Mouse (Mus musculus): ENCODE data around the gene Eif4a1. TPM values are rescaled to one million over a fixed set of nuclear protein-coding genes. Genes with fewer than 3 reads are reported as not detected.

Eif4a1 gene
- polyA plus RNA-seq, 1 experiment from 2014 or later = 563 TPM

DNA sequence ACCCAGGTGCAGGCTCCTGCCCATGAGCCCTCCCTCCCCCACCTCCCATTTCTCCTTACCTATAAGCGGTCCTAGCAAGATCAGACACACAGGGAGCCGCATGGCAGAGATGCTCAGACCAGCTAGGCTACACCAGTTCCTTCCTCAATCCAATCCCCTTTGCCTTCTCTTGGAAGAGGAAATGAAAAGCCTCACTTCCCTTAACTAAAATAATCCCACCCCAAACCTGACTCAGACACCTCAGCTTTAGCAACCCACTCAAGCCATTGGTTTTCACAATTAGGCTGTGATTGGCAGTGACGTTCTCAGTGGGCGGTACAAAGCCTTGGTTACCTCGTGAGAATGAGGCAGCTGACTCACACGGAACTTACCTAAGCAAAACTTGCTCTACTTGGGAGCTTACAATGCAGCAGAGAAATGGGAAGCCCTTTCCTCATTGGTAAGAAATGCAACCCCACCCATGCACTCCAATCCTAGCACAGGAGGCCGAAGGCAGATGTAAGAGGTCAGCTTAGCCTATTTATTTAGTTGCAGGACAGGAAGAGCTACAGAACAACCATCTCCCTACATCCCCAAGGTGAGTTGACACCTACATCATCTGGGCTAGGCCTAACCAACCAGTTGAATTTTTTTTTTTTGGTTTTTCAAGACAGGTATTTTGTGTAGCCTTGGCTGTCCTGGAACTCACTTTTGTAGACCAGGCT is 6.1 kb downstream of the Eif4a1 start, which contains the start of gene Cd68:
Gene Cd68 (minus strand): TSS at position 193 of the 704 bp plus-strand sequence.
- H3K27ac ChIP-seq (ENCODE audit: low read length) = no peak within 1 kb of the TSS
- H3K9me3 ChIP-seq (ENCODE audit: control insufficient read depth, low read length) = no peaks in the 10 kb centered on the region
- no peak within 1 kb of the TSS for H3K4me2 ChIP-seq (ENCODE audit: low read length)
- ATAC-seq = no peak
- no peak within 1 kb of the TSS for H3K9ac ChIP-seq (replicated peaks; ENCODE audit: low read depth, low read length)
- peaks cover 29% of the 10 kb centered on the region for H3K36me3 ChIP-seq (ENCODE audit: control insufficient read depth, insufficient read depth)
- peaks cover 32% of the 10 kb centered on the region for H3K4me1 ChIP-seq (replicated peaks; ENCODE audit: control insufficient read depth, insufficient read depth, low read length)
- WGBS = 28% methylated on average over 7 of the region's 7 CpGs
- no peak within 1 kb of the TSS for H3K4me3 ChIP-seq (replicated peaks; ENCODE audit: low read length)
- H3K27me3 ChIP-seq (replicated peaks; ENCODE audit: control insufficient read depth, insufficient read depth, low read length) = no peaks in the 10 kb centered on the region

DNA sequence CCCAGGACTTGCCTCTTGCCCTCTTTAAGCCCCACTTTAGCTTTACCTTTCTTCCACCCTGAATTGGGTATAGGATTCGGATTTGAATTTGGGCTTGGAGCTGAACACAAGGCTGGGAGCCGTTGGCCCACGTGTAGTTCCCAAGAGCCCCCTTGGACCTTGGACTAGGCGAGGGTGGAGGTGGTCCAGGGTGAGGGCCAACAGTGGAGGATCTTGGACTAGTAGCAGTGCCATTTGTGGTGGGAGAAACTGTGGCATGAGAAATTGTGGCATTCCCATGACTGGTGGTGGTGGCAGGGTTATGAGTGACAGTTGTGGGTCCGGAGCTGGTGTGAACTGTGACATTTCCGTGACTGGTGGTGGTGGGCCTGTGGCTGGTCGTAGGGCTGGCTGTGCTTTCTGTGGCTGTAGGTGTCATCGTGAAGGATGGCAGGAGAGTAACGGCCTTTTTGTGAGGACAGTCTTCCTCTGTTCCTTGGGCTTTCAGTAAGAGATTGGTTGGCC is 6.7 kb downstream of the Eif4a1 start:
- Histone ChIP-seq H3K4me2 (ENCODE audit: low read length) (no peak overlapping the region), H3K27me3 (replicated peaks; ENCODE audit: control insufficient read depth, insufficient read depth, low read length) (no peaks in the 10 kb centered on the region), H3K9ac (replicated peaks; ENCODE audit: low read depth, low read length) (no peak overlapping the region), H3K9me3 (ENCODE audit: control insufficient read depth, low read length) (no peaks in the 10 kb centered on the region), H3K36me3 (ENCODE audit: control insufficient read depth, insufficient read depth) (peaks cover 29% of the 10 kb centered on the region), H3K4me3 (replicated peaks; ENCODE audit: low read length) (no peak overlapping the region), H3K4me1 (replicated peaks; ENCODE audit: control insufficient read depth, insufficient read depth, low read length) (peaks cover 32% of the 10 kb centered on the region), H3K27ac (ENCODE audit: low read length) (no peak overlapping the region)
- no peak for ATAC-seq
- whole genome bisulfite sequencing = 71% methylated on average over 9 of the region's 9 CpGs

DNA sequence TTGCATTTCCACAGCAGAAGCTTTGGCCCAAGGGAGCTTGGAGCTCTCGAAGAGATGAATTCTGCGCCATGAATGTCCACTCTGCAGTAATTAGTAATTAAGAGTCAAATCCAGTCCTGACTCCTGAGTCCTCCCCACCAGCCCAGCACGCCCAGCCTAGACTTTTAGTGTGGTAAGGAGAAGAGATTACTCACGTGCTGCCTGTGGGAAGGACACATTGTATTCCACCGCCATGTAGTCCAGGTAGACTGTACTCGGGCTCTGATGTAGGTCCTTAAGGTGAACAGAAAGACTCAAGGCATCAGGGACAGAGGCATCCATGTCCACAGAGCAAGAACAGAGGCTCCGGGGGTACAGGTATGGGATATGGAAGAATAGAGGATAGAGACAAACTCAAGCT is 7.4 kb downstream of the Eif4a1 start:
- Histone ChIP-seq H3K4me2 (ENCODE audit: low read length) (no peak overlapping the region), H3K27me3 (replicated peaks; ENCODE audit: control insufficient read depth, insufficient read depth, low read length) (no peaks in the 10 kb centered on the region), H3K4me1 (replicated peaks; ENCODE audit: control insufficient read depth, insufficient read depth, low read length) (peaks cover 25% of the 10 kb centered on the region), H3K9me3 (ENCODE audit: control insufficient read depth, low read length) (no peaks in the 10 kb centered on the region), H3K27ac (ENCODE audit: low read length) (no peak overlapping the region), H3K9ac (replicated peaks; ENCODE audit: low read depth, low read length) (no peak overlapping the region), H3K4me3 (replicated peaks; ENCODE audit: low read length) (no peak overlapping the region), H3K36me3 (ENCODE audit: control insufficient read depth, insufficient read depth) (peaks cover 29% of the 10 kb centered on the region)
- no peak for ATAC-seq
- 93% methylated on average over 7 of the region's 7 CpGs for WGBS

DNA sequence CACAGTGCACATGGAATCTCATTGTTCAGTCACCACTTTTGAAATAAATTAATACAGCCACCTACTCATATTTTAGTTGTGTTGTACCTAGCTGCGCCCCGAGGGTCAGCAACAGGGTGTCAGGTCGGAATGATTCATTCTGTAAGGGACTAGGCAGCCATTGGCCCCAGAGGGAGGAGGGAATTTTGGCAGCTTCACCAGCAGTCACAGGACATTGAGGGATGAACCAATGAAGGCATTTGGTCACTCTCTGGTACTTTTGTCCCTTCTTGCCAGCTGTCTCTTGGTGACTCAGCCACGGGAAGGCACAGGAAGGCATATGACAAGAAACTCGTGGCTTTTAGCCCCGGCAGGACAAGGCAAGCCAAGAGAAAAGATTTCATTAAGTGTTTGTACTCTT is 8.4 kb downstream of the Eif4a1 start:
- H3K4me3 ChIP-seq (replicated peaks; ENCODE audit: low read length) = no peak overlapping the region
- no peak overlapping the region for H3K4me2 ChIP-seq (ENCODE audit: low read length)
- 89% methylated on average over 6 of the region's 6 CpGs for WGBS
- H3K9me3 ChIP-seq (ENCODE audit: control insufficient read depth, low read length) = no peaks in the 10 kb centered on the region
- no peak overlapping the region for H3K27ac ChIP-seq (ENCODE audit: low read length)
- H3K27me3 ChIP-seq (replicated peaks; ENCODE audit: control insufficient read depth, insufficient read depth, low read length) = no peaks in the 10 kb centered on the region
- H3K36me3 ChIP-seq (ENCODE audit: control insufficient read depth, insufficient read depth) = peaks cover 25% of the 10 kb centered on the region
- no peak for ATAC-seq
- H3K4me1 ChIP-seq (replicated peaks; ENCODE audit: control insufficient read depth, insufficient read depth, low read length) = peaks cover 17% of the 10 kb centered on the region
- H3K9ac ChIP-seq (replicated peaks; ENCODE audit: low read depth, low read length) = no peak overlapping the region

DNA sequence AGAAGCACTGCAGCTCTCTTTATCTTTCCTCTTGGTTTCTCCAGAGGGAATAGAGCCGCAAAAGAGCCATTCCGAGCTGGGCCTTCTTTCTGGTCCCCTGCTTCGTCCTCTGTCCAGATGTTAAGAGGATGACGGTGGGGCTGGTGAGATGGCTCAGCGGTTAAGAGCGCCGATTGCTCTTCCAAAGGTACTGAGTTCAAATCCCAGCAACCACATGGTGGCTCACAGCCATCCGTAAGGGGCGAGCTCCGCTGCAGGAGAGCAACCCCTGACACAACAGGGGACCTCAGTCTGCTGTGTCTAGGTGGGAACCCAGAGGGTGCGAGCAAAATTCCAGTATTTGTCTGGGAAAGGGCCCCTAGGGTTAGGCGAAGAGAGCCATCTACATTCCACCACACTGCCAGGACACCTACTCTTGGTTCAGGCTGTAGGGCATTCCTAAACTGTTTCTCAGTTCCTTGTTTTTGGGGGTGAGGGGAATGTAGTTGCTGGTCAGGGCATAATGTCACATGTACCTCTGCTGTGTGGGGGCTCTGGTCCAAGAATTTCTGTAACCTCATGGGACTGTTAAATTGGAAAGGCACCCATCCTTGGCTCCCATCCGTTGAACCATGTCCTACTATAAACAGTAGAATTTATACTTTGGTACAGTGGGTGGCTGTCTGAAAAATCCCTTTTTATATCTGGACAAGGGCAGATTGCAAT is 9.1 kb downstream of the Eif4a1 start:
- Histone ChIP-seq H3K4me1 (replicated peaks; ENCODE audit: control insufficient read depth, insufficient read depth, low read length) (peaks cover 17% of the 10 kb centered on the region), H3K9ac (replicated peaks; ENCODE audit: low read depth, low read length) (peak overlapping the region; percentile 70), H3K27me3 (replicated peaks; ENCODE audit: control insufficient read depth, insufficient read depth, low read length) (no peaks in the 10 kb centered on the region), H3K9me3 (ENCODE audit: control insufficient read depth, low read length) (no peaks in the 10 kb centered on the region), H3K4me2 (ENCODE audit: low read length) (peak overlapping the region; percentile 62), H3K36me3 (ENCODE audit: control insufficient read depth, insufficient read depth) (peaks cover 24% of the 10 kb centered on the region), H3K27ac (ENCODE audit: low read length) (peak overlapping the region; percentile 97), H3K4me3 (replicated peaks; ENCODE audit: low read length) (peak overlapping the region; percentile 69)
- WGBS = 70% methylated on average over 13 of the region's 13 CpGs
- ATAC-seq = peak; percentile 5; the same call in 1 of the 2 replicates

DNA sequence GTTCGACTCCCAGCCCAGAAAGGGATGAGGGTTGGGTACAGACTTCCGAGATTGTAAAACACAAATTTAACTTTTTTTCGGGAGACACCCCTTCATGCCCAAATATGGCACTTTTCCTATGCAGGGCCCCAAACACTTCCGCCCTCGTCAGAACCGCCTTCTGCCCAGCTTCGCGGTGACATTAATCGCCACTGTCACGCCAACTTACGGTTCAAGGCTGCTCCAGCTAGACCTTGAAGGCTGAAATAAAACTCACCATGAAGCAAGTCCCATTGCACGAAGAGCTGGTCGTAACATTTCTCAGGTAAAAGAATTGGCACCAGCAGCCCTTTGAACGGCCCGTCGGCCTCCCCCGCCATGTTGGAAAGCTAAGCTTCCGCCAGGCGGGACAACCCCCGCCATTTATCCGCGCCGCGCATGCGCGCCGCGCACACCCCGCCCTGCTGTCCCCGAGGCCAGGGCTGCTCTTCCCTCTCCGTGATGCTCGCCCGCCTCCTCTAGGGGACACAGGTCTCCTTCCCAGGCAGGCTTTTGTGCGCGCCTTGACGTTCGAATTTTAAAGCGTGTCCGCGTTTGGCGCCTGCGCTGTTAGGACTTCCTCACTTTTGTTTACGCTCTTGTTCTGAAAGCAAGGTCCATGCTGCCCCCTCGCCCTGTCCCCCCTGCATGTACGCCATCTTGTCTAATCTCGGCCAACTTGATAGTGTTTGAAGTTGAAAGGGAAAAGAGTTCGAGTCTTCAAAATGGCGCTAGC is 9.8 kb downstream of the Eif4a1 start, which contains the start of gene Mpdu1:
Gene Mpdu1 (minus strand): TSS at position 430 of the 754 bp plus-strand sequence.
- no peaks in the 10 kb centered on the region for H3K9me3 ChIP-seq (ENCODE audit: control insufficient read depth, low read length)
- H3K27me3 ChIP-seq (replicated peaks; ENCODE audit: control insufficient read depth, insufficient read depth, low read length) = no peaks in the 10 kb centered on the region
- under 1% methylated on average over 48 of the region's 48 CpGs for WGBS
- peak within 1 kb of the TSS; percentile 69 for H3K4me3 ChIP-seq (replicated peaks; ENCODE audit: low read length)
- peak within 1 kb of the TSS; percentile 97 for H3K27ac ChIP-seq (ENCODE audit: low read length)
- ATAC-seq = peak; percentile 97
- H3K4me2 ChIP-seq (ENCODE audit: low read length) = peak within 1 kb of the TSS; percentile 62
- peaks cover 17% of the 10 kb centered on the region for H3K4me1 ChIP-seq (replicated peaks; ENCODE audit: control insufficient read depth, insufficient read depth, low read length)
- H3K9ac ChIP-seq (replicated peaks; ENCODE audit: low read depth, low read length) = peak within 1 kb of the TSS; percentile 70
- peaks cover 19% of the 10 kb centered on the region for H3K36me3 ChIP-seq (ENCODE audit: control insufficient read depth, insufficient read depth)

DNA sequence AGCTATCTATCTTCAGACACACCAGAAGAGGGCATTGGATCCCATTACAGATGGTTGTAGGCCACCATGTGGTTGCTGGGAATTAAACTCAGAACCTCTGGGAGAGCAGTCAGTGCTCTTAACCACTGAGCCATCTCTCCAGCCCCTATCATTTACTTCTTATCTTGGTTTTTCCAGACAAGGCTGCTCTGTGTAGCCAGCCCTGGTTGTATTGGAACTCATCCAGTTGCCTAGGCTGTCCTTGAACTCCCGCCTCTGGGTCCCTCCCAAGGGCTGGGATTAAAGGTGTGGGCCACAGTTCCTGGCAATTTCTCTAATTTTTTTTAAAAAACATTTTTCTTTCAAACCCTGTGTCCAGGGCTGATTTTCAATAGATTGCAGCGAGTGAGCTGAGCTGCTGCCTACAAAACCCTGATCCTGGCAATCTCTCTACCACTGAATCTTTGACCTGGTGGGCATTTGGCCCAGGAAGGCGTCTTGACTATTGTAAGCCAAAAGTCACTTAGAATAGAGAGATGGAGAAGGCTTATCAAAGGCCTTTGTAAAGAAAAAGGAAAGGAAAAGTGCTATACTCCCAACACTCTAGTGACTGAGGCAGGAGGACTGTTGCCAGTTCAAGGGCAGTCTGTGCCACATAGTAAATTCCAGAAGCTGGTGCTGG is 10.9 kb downstream of the Eif4a1 start:
- ATAC-seq = no peak
- H3K27ac ChIP-seq (ENCODE audit: low read length) = peak overlapping the region; percentile 19
- peaks cover 15% of the 10 kb centered on the region for H3K36me3 ChIP-seq (ENCODE audit: control insufficient read depth, insufficient read depth)

DNA sequence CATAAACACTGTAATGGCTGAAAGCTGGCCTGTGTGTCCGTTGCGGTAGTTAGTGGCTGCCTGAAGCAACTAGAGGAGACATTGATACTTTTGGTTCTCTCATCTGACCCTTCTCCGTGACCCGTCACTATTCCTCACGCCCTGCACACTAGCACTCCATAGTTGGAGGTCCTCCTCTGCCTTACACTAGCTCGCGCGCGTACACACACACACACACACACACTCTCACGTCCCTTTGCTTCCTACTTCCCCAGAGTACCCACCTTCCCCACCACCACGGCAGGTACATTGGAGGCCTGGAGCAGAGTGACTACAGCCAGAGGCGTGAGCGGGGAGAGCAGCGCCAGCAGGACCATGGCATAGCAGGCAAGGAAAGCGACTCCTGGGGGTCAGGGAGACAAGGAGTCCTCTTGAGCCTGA is 14.8 kb downstream of the Eif4a1 start:
- 80% methylated on average over 15 of the region's 15 CpGs for WGBS
- H3K4me1 ChIP-seq (replicated peaks; ENCODE audit: control insufficient read depth, insufficient read depth, low read length) = peaks cover 20% of the 10 kb centered on the region
- no peaks in the 10 kb centered on the region for H3K9me3 ChIP-seq (ENCODE audit: control insufficient read depth, low read length)
- no peak overlapping the region for H3K9ac ChIP-seq (replicated peaks; ENCODE audit: low read depth, low read length)
- peaks cover 6% of the 10 kb centered on the region for H3K36me3 ChIP-seq (ENCODE audit: control insufficient read depth, insufficient read depth)
- H3K27ac ChIP-seq (ENCODE audit: low read length) = no peak overlapping the region
- no peaks in the 10 kb centered on the region for H3K27me3 ChIP-seq (replicated peaks; ENCODE audit: control insufficient read depth, insufficient read depth, low read length)
- H3K4me3 ChIP-seq (replicated peaks; ENCODE audit: low read length) = no peak overlapping the region
- ATAC-seq = no peak
- H3K4me2 ChIP-seq (ENCODE audit: low read length) = no peak overlapping the region

More for the DNA sequence above, 10.9 kb downstream of the Eif4a1 start:
- H3K4me3 ChIP-seq (replicated peaks; ENCODE audit: low read length) = peak overlapping the region; percentile 69
- peaks cover 20% of the 10 kb centered on the region for H3K4me1 ChIP-seq (replicated peaks; ENCODE audit: control insufficient read depth, insufficient read depth, low read length)
- no peaks in the 10 kb centered on the region for H3K27me3 ChIP-seq (replicated peaks; ENCODE audit: control insufficient read depth, insufficient read depth, low read length)
- peak overlapping the region; percentile 70; the same call in 1 of the 2 replicates for H3K9ac ChIP-seq (replicated peaks; ENCODE audit: low read depth, low read length)
- WGBS = 71% methylated on average over 3 of the region's 3 CpGs
- peak overlapping the region; percentile 62 for H3K4me2 ChIP-seq (ENCODE audit: low read length)
- no peaks in the 10 kb centered on the region for H3K9me3 ChIP-seq (ENCODE audit: control insufficient read depth, low read length)
